Mouse (Mus musculus): Measurements from ENCODE around the gene Knl1.

- TF ChIP-seq USF1 (IDR thresholded peaks at IDR 0.05; ENCODE audit: low read depth) (no peak), POLR2A (IDR thresholded peaks at IDR 0.05; ENCODE audit: insufficient read length, low read depth) (no peak), POLR2AphosphoS2 (IDR thresholded peaks at IDR 0.05; ENCODE audit: insufficient read length, low read depth) (no peak), E2F4 (IDR thresholded peaks at IDR 0.05; ENCODE audit: insufficient read depth) (no peak), TCF12 (IDR thresholded peaks at IDR 0.05; ENCODE audit: insufficient read depth, poor library complexity, severe bottlenecking) (no peak), CEBPB (IDR thresholded peaks at IDR 0.05; ENCODE audit: insufficient read depth, poor library complexity, severe bottlenecking) (no peak), REST (IDR thresholded peaks at IDR 0.05; ENCODE audit: insufficient read depth, insufficient read length) (no peak), MAX (IDR thresholded peaks at IDR 0.05; ENCODE audit: low read depth) (no peak), MYOD1 (IDR thresholded peaks at IDR 0.05; ENCODE audit: control insufficient read depth in 1 of 3, insufficient read length in 2 of 3, low read depth in 2 of 3) (no peak), MYOG (IDR thresholded peaks at IDR 0.05; ENCODE audit: control insufficient read depth in 1 of 3, insufficient read depth in 1 of 3, insufficient read length in 2 of 3, low read depth in 2 of 3) (no peak), TCF3 (IDR thresholded peaks at IDR 0.05; ENCODE audit: insufficient read length, low read depth) (no peak), SRF (IDR thresholded peaks at IDR 0.05; ENCODE audit: control insufficient read depth, insufficient read length, low read depth) (no peak)
Observed at GRCm38 (mm10) chr2:118999025-118999639, 47.8 kb upstream of the Knl1 start.
